ENCODE assay signal across 12 mouse cellular contexts in the genomic region with DNA sequence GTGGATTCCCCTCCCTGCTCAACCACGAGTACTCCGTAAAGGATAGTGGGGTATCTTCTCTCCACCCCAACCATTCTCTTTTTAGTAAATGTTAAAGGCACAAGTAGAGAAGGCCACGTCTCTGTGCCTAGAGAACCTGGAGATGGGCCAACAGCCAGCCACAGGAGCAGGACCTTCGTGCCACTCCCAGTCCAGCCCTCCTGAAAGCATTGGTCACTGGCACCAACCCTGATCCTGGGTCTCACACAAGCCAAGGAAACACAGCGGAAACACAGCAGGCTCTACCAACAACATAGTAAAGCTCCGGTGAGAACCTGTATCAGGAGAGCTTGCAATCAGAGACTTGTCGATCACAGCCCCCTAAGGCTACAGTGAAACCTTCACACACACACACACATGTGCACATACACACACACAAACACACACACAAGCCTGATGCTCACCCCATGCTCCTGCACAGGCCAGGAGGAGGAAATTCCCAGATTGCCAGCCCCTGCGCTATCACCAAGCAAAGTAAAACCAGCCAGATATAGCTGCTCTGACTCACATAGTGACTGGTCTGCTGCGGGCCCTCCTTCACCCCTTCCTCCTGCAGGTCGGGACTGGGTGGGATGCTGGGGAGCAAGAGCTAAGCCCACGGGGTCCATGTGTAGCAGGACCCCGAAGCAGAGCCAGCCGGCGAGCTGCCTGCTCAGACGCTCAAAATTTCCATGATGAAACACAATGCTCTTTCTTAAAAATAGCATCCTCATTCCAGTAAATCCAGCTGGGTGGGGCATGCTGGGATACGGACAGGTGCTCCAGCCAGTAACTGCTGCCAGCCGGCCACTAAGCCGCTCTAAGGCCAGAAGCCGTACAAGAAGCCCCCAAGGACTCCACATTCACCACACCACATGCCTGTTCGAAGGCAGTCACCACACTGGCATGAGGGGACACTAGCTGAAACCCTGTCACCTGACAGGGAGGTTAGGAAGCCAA. TPM values are rescaled to one million over a fixed set of nuclear protein-coding genes. Genes with fewer than 3 reads are reported as not detected.
A peak's percentile ranks its signal among the peaks of the same experiment; 100 is the strongest.
DNase-seq lines count a peak whose midpoint lies in the region; ATAC-seq and TF ChIP-seq lines count a peak whose summit lies in the region.
"Had no signal": no experiment of that assay in that cellular context is flagged by ENCODE, and none has a peak within 500 bp of the region (broad histone marks: within the 10 kb centered on the region; RNA-seq: fewer than 3 reads in every experiment).

No protein-coding gene starts in this region.

- 78% methylated on average over 20 of the region's 20 CpGs for WGBS in embryonic facial prominence, embryonic 12.5 days
- 83% methylated on average over 20 of the region's 20 CpGs for whole genome bisulfite sequencing in embryonic facial prominence, embryonic 10.5 days
- 73% methylated on average over 20 of the region's 20 CpGs for WGBS in limb, embryonic 13.5 days

- no peaks in the 10 kb centered on the region for H3K9me3 ChIP-seq in embryonic facial prominence, embryonic 12.5 days
- H3K9me3 ChIP-seq in embryonic facial prominence, embryonic 10.5 days, result no peaks in the 10 kb centered on the region
- no peaks in the 10 kb centered on the region for H3K9me3 ChIP-seq in limb, embryonic 13.5 days
- H3K9me3 ChIP-seq: liver, embryonic 15.5 days had no signal

- H3K36me3 ChIP-seq in embryonic facial prominence, embryonic 12.5 days, result peaks cover 11% of the 10 kb centered on the region; the same call in 1 of the 2 replicates
- no peaks in the 10 kb centered on the region; the same call in 1 of the 2 replicates for H3K36me3 ChIP-seq in embryonic facial prominence, embryonic 10.5 days (replicated peaks)
- H3K36me3 ChIP-seq in limb, embryonic 13.5 days, result peaks cover 19% of the 10 kb centered on the region
- H3K36me3 ChIP-seq: liver, embryonic 15.5 days had no signal

- intact Hi-C loops in left cerebral cortex, adult 2 months (cut with DNase I), result no loop called here

- TF ChIP-seq CTCF in left cerebral cortex, adult 2 months (IDR thresholded peaks at IDR 0.05), result no peak

- no peak for ATAC-seq in embryonic facial prominence, embryonic 12.5 days (ENCODE audit: insufficient number of reproducible peaks, insufficient read depth, low FRiP score, low TSS enrichment)
- no peak for ATAC-seq in limb, embryonic 13.5 days (ENCODE audit: low FRiP score, low read depth)
- ATAC-seq: CD4-positive, CD25-positive, alpha-beta regulatory T cell, adult 4 months had no signal

- H3K4me2 ChIP-seq in embryonic facial prominence, embryonic 12.5 days (replicated peaks), result no peak overlapping the region
- no peak overlapping the region for H3K4me2 ChIP-seq in limb, embryonic 13.5 days (replicated peaks)
- H3K4me2 ChIP-seq: liver, embryonic 15.5 days had no signal

- no peak for DNase-seq in embryonic facial prominence, embryonic 10.5 days (ENCODE audit: low spot score)
- no peak for DNase-seq in left cerebral cortex, adult 2 months (ENCODE audit: extremely low spot score in 1 of 2, low spot score in 2 of 2)
- no peak for DNase-seq in left cerebral cortex, adult 9 months (ENCODE audit: low spot score in 2 of 2)
- peak; percentile 50 for DNase-seq in cerebellum, adult 9-11 months
- no peak for DNase-seq in gastrocnemius, postnatal 25 days
- DNase-seq in urinary bladder, postnatal 36 days (ENCODE audit: low spot score in 2 of 2), result no peak
- DNase-seq: kidney, postnatal 14 days; thymus, adult 2 months had no signal

- H3K27me3 ChIP-seq in embryonic facial prominence, embryonic 12.5 days, result no peaks in the 10 kb centered on the region
- H3K27me3 ChIP-seq in embryonic facial prominence, embryonic 10.5 days (replicated peaks; ENCODE audit: low read depth, poor library complexity, severe bottlenecking), result no peaks in the 10 kb centered on the region
- no peaks in the 10 kb centered on the region for H3K27me3 ChIP-seq in limb, embryonic 13.5 days
- H3K27me3 ChIP-seq: liver, embryonic 15.5 days had no signal

- H3K9ac ChIP-seq in embryonic facial prominence, embryonic 12.5 days, result no peak overlapping the region
- no peak overlapping the region for H3K9ac ChIP-seq in limb, embryonic 13.5 days
- H3K9ac ChIP-seq: liver, embryonic 15.5 days had no signal

- peaks cover 6% of the 10 kb centered on the region; the same call in 1 of the 2 replicates for H3K4me1 ChIP-seq in embryonic facial prominence, embryonic 12.5 days
- H3K4me1 ChIP-seq in embryonic facial prominence, embryonic 10.5 days, result peaks cover 19% of the 10 kb centered on the region
- peaks cover 9% of the 10 kb centered on the region; the same call in 1 of the 2 replicates for H3K4me1 ChIP-seq in limb, embryonic 13.5 days
- H3K4me1 ChIP-seq: liver, embryonic 15.5 days had no signal

- H3K4me3 ChIP-seq in embryonic facial prominence, embryonic 12.5 days, result no peak overlapping the region
- no peak overlapping the region for H3K4me3 ChIP-seq in embryonic facial prominence, embryonic 10.5 days
- H3K4me3 ChIP-seq in left cerebral cortex, adult 2 months, result peak overlapping the region; percentile 39
- no peak overlapping the region for H3K4me3 ChIP-seq in limb, embryonic 13.5 days
- H3K4me3 ChIP-seq: liver, embryonic 15.5 days had no signal

- H3K27ac ChIP-seq in embryonic facial prominence, embryonic 12.5 days, result 0 out of 2 replicates have a peak overlapping the region, but pooled peaks have one; percentile 14
- no peak overlapping the region for H3K27ac ChIP-seq in embryonic facial prominence, embryonic 10.5 days (replicated peaks)
- peak overlapping the region; percentile 88 for H3K27ac ChIP-seq in left cerebral cortex, adult 2 months
- peak overlapping the region; percentile 34; the same call in 1 of the 2 replicates for H3K27ac ChIP-seq in limb, embryonic 13.5 days
- H3K27ac ChIP-seq: liver, embryonic 15.5 days had no signal

RNA-seq across cellular contexts. Expression of gene Atp9a, which starts 29.7 kb away (rescaled TPM):
- polyA plus RNA-seq in embryonic facial prominence, embryonic 12.5 days (2016; fragmentation: Nextera tagmentation; extraction: Ambion mirVana), result 24.5 and 28.8 TPM in 2 replicates
- 9.3 and 9.4 TPM in 2 replicates for polyA plus RNA-seq in embryonic facial prominence, embryonic 10.5 days (2016; fragmentation: Nextera tagmentation; extraction: Ambion mirVana)
- 100 to 1,000 TPM; 406 to 408 TPM for total RNA-seq in left cerebral cortex, adult 2 months (2021)
- polyA plus RNA-seq in limb, embryonic 13.5 days (2015; fragmentation: Nextera tagmentation; extraction: Ambion mirVana), result 22.3 and 22.6 TPM in 2 replicates
- total RNA-seq in gastrocnemius, postnatal 25 days (2021), result 10 to 100 TPM; 13.3 to 18.8 TPM

RNA-seq across cellular contexts. Expression of gene Sall4, which starts 55.3 kb away (rescaled TPM):
- polyA plus RNA-seq in embryonic facial prominence, embryonic 12.5 days (2016; fragmentation: Nextera tagmentation; extraction: Ambion mirVana), result 2.9 and 3.2 TPM in 2 replicates
- 34.6 and 50.1 TPM in 2 replicates for polyA plus RNA-seq in embryonic facial prominence, embryonic 10.5 days (2016; fragmentation: Nextera tagmentation; extraction: Ambion mirVana)
- total RNA-seq in left cerebral cortex, adult 2 months (2021), result under 1 TPM; 0.14 to 0.51 TPM
- polyA plus RNA-seq in limb, embryonic 13.5 days (2015; fragmentation: Nextera tagmentation; extraction: Ambion mirVana), result 0.71 and 1.9 TPM in 2 replicates
- total RNA-seq in gastrocnemius, postnatal 25 days (2021), result 1 to 10 TPM; 1.2 to 2.2 TPM
